Mouse (Mus musculus) forebrain, embryonic 14.5 days (tissue): ENCODE results near the gene Lpxn. TPM values are rescaled to one million over a fixed set of nuclear protein-coding genes. Genes with fewer than 3 reads are reported as not detected.

ENCODE experiments used
- ATAC-seq: fragments of 200-750 bp; cut with Nextera tagmentation; 2 replicates; pipeline ENCODE4 v1.8.0; 2017; ENCODE audit warnings: mild to moderate bottlenecking, moderate library complexity
- DNase-seq: peaks from one replicate; pipeline ENCODE4 v3.0.0-alpha.2; 2015; ENCODE audit warnings: low spot score
- H3K27ac ChIP-seq: fragments of 300-500 bp; sonication (generic); 2 replicates; pipeline ENCODE4 v1.5.1; 2014; ENCODE audit warnings: low read depth, mild to moderate bottlenecking, control low read depth, low read length, moderate library complexity
- H3K27me3 ChIP-seq: fragments of 300-500 bp; sonication (generic); replicated peaks from 2 replicates; pipeline ENCODE4 v1.6.1; 2014; ENCODE audit warnings: low read length, control low read depth, mixed read lengths; ENCODE audit not compliant: control insufficient read depth, insufficient read depth
- H3K36me3 ChIP-seq: fragments of 300-500 bp; sonication (generic); 2 replicates; pipeline ENCODE4 v1.6.1; 2014; ENCODE audit warnings: low read length, control low read depth; ENCODE audit not compliant: control insufficient read depth, insufficient read depth
- H3K4me1 ChIP-seq: fragments of 300-500 bp; sonication (generic); 2 replicates; pipeline ENCODE4 v1.6.1; 2014; ENCODE audit warnings: antibody characterized with exemption, low read length, control low read depth; ENCODE audit not compliant: control insufficient read depth, insufficient read depth
- H3K4me2 ChIP-seq: fragments of 300-500 bp; sonication (generic); 2 replicates; pipeline ENCODE4 v1.6.1; 2014; ENCODE audit warnings: mild to moderate bottlenecking, control low read depth, low read length
- H3K4me3 ChIP-seq: fragments of 300-500 bp; sonication (generic); 2 replicates; pipeline ENCODE4 v1.5.1; 2014; ENCODE audit warnings: low read depth, low read length, control low read depth
- H3K9ac ChIP-seq: fragments of 300-500 bp; sonication (generic); 2 replicates; pipeline ENCODE4 v1.6.1; 2014; ENCODE audit warnings: mild to moderate bottlenecking, low read length, control low read depth, moderate library complexity
- H3K9me3 ChIP-seq: fragments of 300-500 bp; sonication (generic); replicated peaks from 2 replicates; pipeline ENCODE4 v1.6.1; 2016; ENCODE audit warnings: low read length, control low read depth, mixed read lengths; ENCODE audit not compliant: control insufficient read depth
- WGBS: fragments of 180-500 bp; shearing (Covaris S2); extraction: QIAGEN DNeasy Blood & Tissue Kit; methylation state at CpG from one replicate; pipeline ENCODE4 v1.1.7; 2014; 5-methylcytosine and 5-hydroxymethylcytosine counted together
- polyA plus RNA-seq: library from polyadenylated mRNA; unstranded; fragments of >200 nt; fragmentation: Nextera tagmentation; extraction: Ambion mirVana; gene quantifications from 2 replicates; pipeline ENCODE4 v1.2.1, GENCODE M21; 2014

Gene Lpxn
- 1.2 and 1.4 TPM in 2 replicates for polyA plus RNA-seq

DNA sequence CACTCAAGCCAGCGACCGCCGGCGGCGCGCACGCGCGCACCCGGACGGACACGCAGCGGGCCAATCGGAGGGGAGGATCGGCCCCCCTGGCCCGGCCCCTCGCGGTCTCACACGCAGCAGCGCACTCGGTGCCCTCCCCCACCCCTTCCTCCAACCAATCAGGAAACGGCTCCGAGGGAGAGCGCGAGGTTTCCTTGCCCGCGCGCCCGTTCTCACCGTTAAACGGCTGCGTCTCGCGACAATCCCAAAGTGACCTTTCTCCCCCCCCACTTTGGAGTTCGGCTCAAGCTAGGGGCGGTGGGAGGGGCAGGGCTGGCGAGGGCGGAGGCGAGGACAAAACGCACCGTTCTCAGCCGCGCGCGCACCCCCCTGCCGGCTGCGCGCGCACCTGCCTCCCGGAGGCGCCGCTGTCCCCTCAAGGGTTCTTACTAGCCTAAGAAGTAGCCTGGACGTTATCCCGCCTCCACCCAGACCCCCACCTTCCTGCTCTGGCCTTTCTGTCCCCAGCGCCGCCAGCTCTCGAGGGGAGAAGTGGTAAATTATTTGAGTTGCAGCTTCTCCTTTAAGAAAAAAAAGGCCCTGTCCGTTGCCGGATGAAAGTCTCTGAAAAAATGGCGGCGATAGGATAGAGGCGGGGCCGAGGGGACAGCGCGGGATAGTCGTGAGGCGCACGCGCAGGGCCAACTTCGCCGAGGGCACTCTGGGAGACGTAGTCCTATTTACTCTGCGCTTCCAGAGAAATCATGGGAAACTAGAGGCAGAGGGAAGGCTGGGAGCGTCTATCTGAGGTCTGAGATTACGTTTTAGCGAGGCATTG, at the start of gene Lpxn, which contains the start of gene Zfp91:
Gene Lpxn, plus strand, starts transcription at position 683 of the 817 bp plus-strand sequence.
Gene Zfp91, minus strand, starts transcription at position 616 of the 817 bp plus-strand sequence.
- Histone ChIP-seq H3K4me1 (no peaks in the 10 kb centered on the region; the same call in 1 of the 2 replicates), H3K4me2 (peak within 1 kb of the TSS; percentile 83), H3K9me3 (no peaks in the 10 kb centered on the region), H3K9ac (peak within 1 kb of the TSS; percentile 97), H3K36me3 (no peaks in the 10 kb centered on the region), H3K27ac (peak within 1 kb of the TSS; percentile 99), H3K27me3 (no peaks in the 10 kb centered on the region), H3K4me3 (peak within 1 kb of the TSS; percentile 86)
- WGBS = under 1% methylated on average over 76 of the region's 76 CpGs
- ATAC-seq (peak; percentile 94), DNase-seq (peak; percentile 100)

DNA sequence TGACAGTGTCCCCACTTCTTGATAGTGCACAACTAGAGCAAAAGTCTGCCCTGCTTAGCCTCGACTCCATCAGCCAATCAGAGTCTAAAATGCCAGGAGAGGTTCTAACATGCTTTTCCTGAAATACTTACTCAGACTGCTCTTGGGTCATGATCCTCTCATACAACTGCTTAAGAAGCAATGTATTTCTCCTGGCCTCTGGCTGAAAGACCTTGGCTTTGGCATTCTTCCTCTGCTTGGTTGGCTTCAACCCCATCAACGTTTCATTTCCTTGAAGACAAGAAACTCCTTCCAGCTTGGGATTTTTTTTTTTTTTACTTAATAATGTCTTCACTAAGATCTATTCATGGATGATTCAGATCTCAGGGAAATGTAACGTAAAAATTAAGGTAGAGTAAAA, 39.7 kb upstream of the Lpxn start:
- Histone ChIP-seq H3K27me3 (no peaks in the 10 kb centered on the region), H3K4me2 (no peak overlapping the region), H3K9ac (no peak overlapping the region), H3K9me3 (no peaks in the 10 kb centered on the region), H3K4me3 (no peak overlapping the region), H3K36me3 (no peaks in the 10 kb centered on the region), H3K4me1 (no peaks in the 10 kb centered on the region), H3K27ac (no peak overlapping the region)
- DNase-seq (no peak), ATAC-seq (no peak)
- WGBS = 84% methylated on average over 3 of the region's 3 CpGs

DNA sequence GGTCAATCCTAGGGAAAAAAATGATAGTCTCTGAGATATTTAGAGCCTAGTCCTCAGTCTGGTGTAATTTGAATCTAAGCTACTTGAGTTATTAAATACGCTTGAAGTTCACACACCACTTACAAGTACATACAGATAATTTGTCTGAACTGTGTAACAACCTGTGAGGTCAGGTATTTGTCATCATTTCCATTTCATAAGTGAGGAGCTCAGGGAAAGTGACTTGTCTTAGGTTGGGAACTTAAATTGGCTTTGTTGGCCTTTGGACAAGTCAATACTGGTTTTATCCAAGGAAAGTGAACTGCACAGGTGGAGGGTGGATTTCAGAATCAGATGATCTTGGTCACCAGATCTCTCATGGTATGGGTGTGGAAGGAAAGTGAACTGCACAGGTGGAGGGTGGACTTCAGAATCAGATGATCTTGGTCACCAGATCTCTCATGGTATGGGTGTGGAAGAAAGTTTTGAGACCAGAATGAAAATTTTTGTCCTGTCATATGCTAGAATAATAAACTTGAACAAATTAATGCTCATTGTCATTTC, 37.0 kb upstream of the Lpxn start:
- DNase-seq (no peak), ATAC-seq (no peak)
- Histone ChIP-seq H3K4me2 (no peak overlapping the region), H3K9me3 (no peaks in the 10 kb centered on the region), H3K9ac (no peak overlapping the region), H3K27ac (no peak overlapping the region), H3K4me3 (no peak overlapping the region), H3K27me3 (no peaks in the 10 kb centered on the region), H3K36me3 (peaks cover 10% of the 10 kb centered on the region), H3K4me1 (no peaks in the 10 kb centered on the region)
- WGBS = 88% methylated on average over 1 of the region's 1 CpGs

DNA sequence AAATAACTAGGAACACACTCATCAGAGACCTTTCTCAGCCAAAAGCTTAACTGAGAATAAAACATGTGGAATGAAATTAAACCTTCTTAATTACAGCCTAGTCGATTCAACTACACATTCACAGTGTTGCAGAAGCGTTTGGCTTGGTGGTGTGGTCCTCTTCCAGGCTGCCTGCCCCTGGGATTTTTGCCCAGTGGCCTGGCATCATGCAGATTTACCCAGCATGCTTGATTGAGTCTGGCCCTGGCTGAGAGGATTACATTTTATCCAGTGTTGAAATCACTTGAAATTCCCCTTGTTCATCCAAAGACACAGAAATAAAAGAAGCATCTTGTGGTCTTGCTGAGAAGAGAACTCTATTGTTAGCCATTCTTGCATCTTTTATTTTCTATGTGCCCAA, 36.3 kb upstream of the Lpxn start:
- H3K36me3 ChIP-seq = peaks cover 15% of the 10 kb centered on the region
- H3K4me2 ChIP-seq = no peak overlapping the region
- H3K9ac ChIP-seq = no peak overlapping the region
- no peak overlapping the region for H3K27ac ChIP-seq
- 36% methylated on average over 2 of the region's 2 CpGs for WGBS
- no peak overlapping the region for H3K4me3 ChIP-seq
- ATAC-seq (peak; percentile 50; the same call in 1 of the 2 replicates), DNase-seq (peak; percentile 64)
- no peaks in the 10 kb centered on the region for H3K9me3 ChIP-seq
- no peaks in the 10 kb centered on the region for H3K27me3 ChIP-seq
- no peaks in the 10 kb centered on the region for H3K4me1 ChIP-seq

DNA sequence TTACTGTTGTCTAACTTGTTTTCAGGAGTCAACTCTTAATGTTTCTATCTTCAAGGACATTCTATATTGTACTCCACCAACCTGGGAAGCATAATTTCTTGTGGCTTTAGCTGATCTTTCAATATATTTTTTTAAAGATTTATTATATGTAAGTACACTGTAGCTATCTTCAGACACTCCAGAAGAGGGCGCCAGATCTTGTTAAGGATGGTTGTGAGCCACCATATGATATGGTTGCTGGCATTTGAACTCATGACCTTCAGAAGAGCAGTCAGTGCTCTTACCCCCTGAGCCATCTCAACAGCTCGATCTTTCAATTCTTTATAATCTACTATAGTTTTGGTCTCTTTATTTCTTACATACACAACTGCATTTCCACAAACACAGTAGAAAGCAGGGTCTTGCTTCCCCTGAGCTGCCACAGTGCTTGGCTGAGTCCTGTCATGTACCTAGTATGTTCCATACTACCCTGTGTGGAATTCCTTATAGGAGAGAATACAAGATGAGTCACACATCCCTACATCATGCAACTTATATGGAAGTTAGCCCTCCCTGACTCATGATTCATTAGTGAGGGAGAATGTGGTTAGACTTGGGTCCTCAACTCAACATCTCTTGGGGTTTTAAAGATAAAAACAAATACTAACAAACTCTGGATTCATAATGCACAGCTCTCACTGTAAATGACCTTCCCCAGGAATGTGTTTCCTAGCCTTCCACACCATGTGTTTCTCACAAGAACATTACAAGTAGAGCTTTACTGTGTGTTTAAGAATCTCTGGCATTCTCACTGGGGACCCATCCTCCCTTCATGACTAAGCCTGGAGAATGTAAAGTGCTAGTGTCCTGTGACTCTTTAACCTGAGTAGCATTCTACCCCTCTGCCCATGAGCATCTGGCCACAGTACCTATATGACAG, 33.5 kb upstream of the Lpxn start:
- no peaks in the 10 kb centered on the region for H3K9me3 ChIP-seq
- WGBS = 60% methylated on average over 2 of the region's 2 CpGs
- no peaks in the 10 kb centered on the region for H3K27me3 ChIP-seq
- no peak overlapping the region for H3K9ac ChIP-seq
- H3K4me1 ChIP-seq = no peaks in the 10 kb centered on the region
- DNase-seq (no peak), ATAC-seq (no peak)
- no peak overlapping the region for H3K4me3 ChIP-seq
- H3K27ac ChIP-seq = no peak overlapping the region
- H3K4me2 ChIP-seq = no peak overlapping the region
- peaks cover 15% of the 10 kb centered on the region for H3K36me3 ChIP-seq

DNA sequence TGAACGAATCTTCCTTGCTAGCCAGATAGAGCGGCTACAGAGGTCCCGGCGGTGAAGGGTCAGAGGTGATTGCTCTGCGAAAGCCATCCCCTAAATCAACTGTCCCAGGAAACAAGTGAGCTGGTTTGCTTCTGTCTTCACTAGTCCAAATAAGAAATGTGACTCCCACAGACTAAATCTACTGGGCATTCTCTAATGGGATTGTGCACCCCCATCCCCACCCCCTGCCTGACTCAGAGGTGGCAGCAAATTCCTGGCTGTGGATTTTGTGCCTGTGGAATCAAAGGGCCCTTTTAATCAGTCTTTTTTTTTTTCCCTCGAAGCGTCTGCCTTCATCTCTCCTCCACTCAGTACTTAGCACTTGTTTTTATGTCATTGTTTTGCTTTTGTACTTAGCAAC, 30.7 kb upstream of the Lpxn start, which contains the start of gene Cntf:
Gene Cntf, minus strand, starts transcription at position 325 of the 400 bp plus-strand sequence.
- Histone ChIP-seq H3K4me1 (no peaks in the 10 kb centered on the region), H3K27me3 (no peaks in the 10 kb centered on the region), H3K4me3 (no peak within 1 kb of the TSS), H3K4me2 (no peak within 1 kb of the TSS), H3K9ac (no peak within 1 kb of the TSS), H3K36me3 (peaks cover 41% of the 10 kb centered on the region), H3K27ac (no peak within 1 kb of the TSS), H3K9me3 (no peaks in the 10 kb centered on the region)
- WGBS = 66% methylated on average over 7 of the region's 7 CpGs
- ATAC-seq = no peak
- DNase-seq = no peak

DNA sequence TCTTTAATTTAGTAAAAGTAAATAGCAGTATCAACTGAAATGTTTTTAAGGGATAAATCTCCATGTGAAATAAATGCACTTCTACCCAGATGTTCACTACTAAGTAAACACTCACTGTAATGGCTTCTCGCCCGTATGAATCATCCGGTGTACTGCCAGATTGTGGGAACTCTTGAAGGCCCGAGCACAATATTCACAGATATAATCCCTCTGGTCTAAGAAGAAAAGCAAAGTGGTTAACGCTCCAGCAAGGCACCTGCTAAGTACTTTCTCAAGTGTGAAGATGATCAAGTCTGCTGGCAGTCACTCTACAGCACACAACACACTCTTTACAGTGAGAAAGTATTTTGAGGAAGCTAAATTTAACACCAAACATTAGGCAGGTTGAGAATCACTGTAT, 25.1 kb upstream of the Lpxn start:
- WGBS = 89% methylated on average over 5 of the region's 5 CpGs
- Histone ChIP-seq H3K4me1 (no peaks in the 10 kb centered on the region), H3K27me3 (no peaks in the 10 kb centered on the region), H3K4me3 (no peak overlapping the region), H3K4me2 (no peak overlapping the region), H3K9me3 (no peaks in the 10 kb centered on the region), H3K36me3 (peaks cover 54% of the 10 kb centered on the region), H3K9ac (no peak overlapping the region), H3K27ac (no peak overlapping the region)
- DNase-seq = no peak
- no peak for ATAC-seq

DNA sequence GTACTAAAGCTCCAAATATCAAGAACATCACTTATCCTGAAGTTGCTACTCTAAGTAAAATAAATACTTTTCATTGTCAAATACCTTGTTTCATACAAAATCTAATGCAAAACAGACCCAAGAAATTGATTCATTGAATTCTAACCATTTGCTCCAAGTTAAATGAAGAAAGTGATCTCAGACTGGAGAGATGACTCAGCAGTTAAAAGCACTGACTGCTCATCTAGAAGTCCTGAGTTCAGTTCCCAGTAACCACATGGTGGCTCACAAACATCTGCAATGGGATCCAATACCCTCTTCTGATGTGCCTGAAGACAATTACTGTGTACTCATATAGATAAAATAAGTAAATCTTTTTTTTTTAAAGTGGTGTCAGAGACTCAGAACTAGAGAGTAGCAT, 15.6 kb upstream of the Lpxn start:
- no peak overlapping the region for H3K4me3 ChIP-seq
- ATAC-seq = no peak
- peaks cover 26% of the 10 kb centered on the region for H3K36me3 ChIP-seq
- H3K4me1 ChIP-seq = no peaks in the 10 kb centered on the region
- DNase-seq = no peak
- H3K9ac ChIP-seq = no peak overlapping the region
- H3K27ac ChIP-seq = no peak overlapping the region
- H3K4me2 ChIP-seq = no peak overlapping the region
- H3K9me3 ChIP-seq = no peaks in the 10 kb centered on the region
- H3K27me3 ChIP-seq = no peaks in the 10 kb centered on the region
